Mouse (Mus musculus): ENCODE results near the gene Edem3. TPM values are rescaled to one million over a fixed set of nuclear protein-coding genes. Genes with fewer than 3 reads are reported as not detected.
"Not testable (repeated sequence)": the region's sequence is repeated elsewhere in the genome, so short reads cannot be mapped to it uniquely, and the experiment has no call there.

The Edem3 gene
- polyA plus RNA-seq, 1 experiment from 2014 or later, result 28.5 TPM

DNA sequence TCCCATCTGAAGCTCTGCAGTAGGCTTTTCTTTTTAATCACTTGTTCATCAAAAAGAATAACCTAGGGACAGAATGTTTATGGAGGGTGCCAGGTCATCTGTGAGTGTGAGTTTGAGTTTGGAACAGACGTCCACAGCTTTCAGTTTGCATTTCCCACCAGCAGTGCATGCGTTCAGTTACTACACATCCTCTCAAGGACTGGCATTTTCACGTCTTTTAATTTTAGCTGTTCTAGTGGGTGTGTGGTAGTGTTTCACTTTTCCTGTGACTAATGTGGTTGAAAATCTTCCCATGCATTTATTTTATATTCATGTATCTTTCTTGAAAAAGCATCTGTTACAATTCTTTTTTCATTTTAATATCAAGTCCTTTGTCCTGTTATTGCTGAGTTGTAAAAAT, 9.1 kb downstream of the Edem3 start:
- peaks cover 21% of the 10 kb centered on the region; the same call in 1 of the 2 replicates for H3K79me2 ChIP-seq (ENCODE audit: inconsistent target)
- H3K27ac ChIP-seq, result no peak overlapping the region
- WGBS (ENCODE audit: missing documents), result 79% methylated on average over 3 of the region's 3 CpGs
- no peak overlapping the region for H3K4me3 ChIP-seq (ENCODE audit: inconsistent target)
- peaks cover 13% of the 10 kb centered on the region; the same call in 1 of the 2 replicates for H3K36me3 ChIP-seq (ENCODE audit: inconsistent target)

DNA sequence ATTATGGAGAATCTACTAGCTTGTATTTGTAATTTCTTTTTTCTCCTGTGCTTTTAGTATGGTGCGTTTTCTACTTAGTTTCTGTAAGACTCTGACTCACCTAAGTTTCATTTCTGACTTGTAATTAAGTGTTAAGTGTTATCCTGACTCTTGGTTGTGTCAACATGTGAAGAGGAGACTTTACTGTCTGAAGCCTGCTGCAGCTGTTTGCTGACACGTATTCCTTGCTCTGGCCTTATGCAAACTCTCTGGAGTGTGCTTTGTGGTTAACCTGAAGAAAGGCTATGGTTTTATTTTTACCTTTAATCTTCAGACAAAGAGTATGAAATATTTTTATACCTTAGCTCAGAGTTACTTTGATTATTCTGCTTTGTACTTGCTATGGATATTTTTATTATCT, 11.0 kb downstream of the Edem3 start:
- no peak overlapping the region for H3K27ac ChIP-seq
- WGBS (ENCODE audit: missing documents), result 89% methylated on average over 2 of the region's 2 CpGs
- H3K36me3 ChIP-seq (ENCODE audit: inconsistent target), result peaks cover 15% of the 10 kb centered on the region; the same call in 1 of the 2 replicates
- H3K79me2 ChIP-seq (ENCODE audit: inconsistent target), result peaks cover 12% of the 10 kb centered on the region; the same call in 1 of the 2 replicates
- H3K4me3 ChIP-seq (ENCODE audit: inconsistent target), result no peak overlapping the region

DNA sequence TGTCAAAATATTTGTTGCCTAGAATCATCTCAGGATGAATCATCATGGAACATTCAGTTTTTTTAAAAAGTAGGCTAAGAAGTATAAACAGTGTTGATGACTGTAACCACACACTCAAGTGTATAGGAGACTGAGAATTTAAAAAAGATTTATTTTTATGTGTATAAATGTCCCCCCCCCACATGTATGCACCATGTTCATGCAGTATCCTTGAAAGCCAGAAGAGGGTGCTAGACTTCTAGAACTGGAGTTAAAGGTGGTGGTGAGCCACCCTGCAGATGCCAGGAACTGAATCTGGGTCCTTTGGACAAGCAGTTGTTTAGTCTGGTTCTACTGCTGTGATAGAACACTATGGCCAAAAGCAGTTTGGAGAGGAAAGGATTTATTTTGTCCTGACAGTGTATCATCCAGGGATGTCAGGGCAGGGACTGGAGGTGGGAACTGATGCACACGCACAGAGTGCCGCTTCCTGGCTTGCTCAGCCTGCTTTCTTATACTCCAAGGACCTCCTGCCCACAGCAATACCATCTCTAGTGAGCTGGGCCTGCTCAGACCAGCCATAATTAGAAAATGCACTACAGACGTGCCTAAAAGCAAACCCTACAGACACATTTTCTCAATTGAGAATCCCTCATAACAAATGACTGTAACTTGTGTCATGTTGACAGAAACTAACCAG, 11.9 kb downstream of the Edem3 start:
- H3K36me3 ChIP-seq (ENCODE audit: inconsistent target), result 0 out of 2 replicates have a peak, but pooled peaks cover 15% of the 10 kb centered on the region
- H3K27ac ChIP-seq, result no peak overlapping the region
- no peak overlapping the region for H3K4me3 ChIP-seq (ENCODE audit: inconsistent target)
- 87% methylated on average over 3 of the region's 3 CpGs for WGBS (ENCODE audit: missing documents)
- H3K79me2 ChIP-seq (ENCODE audit: inconsistent target), result peaks cover 12% of the 10 kb centered on the region; the same call in 1 of the 2 replicates

DNA sequence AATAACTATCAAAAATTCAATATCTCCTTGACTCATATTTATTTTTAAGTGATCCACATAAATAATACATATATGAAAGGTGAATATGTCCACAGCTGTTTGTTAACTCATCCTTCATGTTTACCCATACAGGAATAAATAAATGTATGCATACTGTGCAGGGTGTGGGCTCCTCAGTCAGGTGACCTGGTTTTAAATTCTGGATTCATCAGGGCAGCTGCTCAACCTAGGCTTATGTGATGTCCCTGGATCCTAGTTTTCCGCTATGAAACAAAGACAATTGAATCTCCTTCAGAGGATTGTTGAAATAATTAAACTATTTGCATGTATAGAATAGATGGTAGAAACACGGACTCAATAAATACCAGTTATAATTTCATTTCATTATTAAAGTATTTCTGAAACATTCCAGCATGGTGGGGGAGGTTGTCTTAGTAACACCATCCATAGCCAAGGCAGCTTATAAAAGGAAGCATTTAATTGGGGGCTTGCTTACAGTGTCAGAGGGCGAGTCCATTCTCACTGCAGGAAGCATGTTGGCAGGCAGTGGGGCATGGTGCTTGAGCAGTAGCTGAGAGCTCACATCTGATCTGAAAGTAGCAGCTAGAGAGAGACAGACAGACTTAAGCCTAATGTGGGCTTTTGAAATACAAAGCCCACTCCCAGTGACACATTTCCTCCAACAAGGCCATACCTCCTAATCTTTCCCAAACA, 14.2 kb downstream of the Edem3 start:
- 91% methylated on average over 3 of the region's 3 CpGs for WGBS (ENCODE audit: missing documents)
- Histone ChIP-seq H3K4me3 (ENCODE audit: inconsistent target) (no peak overlapping the region), H3K36me3 (ENCODE audit: inconsistent target) (0 out of 2 replicates have a peak, but pooled peaks cover 23% of the 10 kb centered on the region), H3K79me2 (ENCODE audit: inconsistent target) (peaks cover 12% of the 10 kb centered on the region; the same call in 1 of the 2 replicates), H3K27ac (no peak overlapping the region)

DNA sequence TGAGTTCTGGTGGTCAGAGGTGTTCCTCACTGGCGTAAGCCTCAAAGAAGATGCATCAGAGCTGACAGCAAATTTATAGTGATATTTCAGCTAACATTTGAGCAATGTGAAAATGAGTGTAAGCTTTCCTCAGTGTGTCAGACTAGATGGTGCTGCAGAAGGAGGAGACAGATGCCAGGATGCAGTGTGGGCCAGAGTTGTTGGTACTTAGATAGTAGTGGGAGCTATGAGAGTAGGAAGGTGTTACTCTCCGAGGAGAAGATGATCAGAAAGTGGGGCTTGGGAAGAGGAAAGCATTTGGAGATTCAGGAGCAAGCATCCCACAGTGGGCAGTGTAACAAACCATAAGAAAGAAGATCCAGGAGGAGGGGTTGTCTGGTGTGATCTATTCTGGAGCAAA, 22.4 kb downstream of the Edem3 start:
- peaks cover 21% of the 10 kb centered on the region; the same call in 1 of the 2 replicates for H3K36me3 ChIP-seq (ENCODE audit: inconsistent target)

DNA sequence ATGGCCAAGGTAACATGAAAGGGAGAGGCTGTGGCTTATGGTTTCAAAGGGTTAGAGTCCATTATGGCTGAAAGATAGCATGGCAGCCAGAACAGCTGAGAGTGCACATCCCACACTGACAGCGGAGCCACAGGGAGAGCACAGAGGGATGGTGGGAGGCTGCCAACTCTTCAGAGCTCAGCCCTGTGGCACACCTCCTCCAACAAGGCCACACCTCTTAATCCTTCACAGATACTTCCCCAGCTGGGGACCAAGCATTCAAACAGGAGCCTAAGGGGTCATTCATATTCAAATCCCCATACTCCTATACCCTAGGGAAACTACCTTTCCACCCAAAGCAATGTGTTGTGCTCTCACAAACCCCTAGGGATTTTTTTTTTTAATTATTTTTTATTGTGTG, 23.4 kb downstream of the Edem3 start:
- Histone ChIP-seq H3K4me3 (ENCODE audit: inconsistent target) (no peak overlapping the region), H3K36me3 (ENCODE audit: inconsistent target) (peaks cover 16% of the 10 kb centered on the region; the same call in 1 of the 2 replicates), H3K79me2 (ENCODE audit: inconsistent target) (no peaks in the 10 kb centered on the region), H3K27ac (no peak overlapping the region)
- 88% methylated on average over 1 of the region's 1 CpGs for WGBS (ENCODE audit: missing documents)

More for the DNA sequence above, 22.4 kb downstream of the Edem3 start:
- Histone ChIP-seq H3K4me3 (ENCODE audit: inconsistent target) (no peak overlapping the region), H3K27ac (no peak overlapping the region), H3K79me2 (ENCODE audit: inconsistent target) (no peaks in the 10 kb centered on the region)
- 100% methylated on average over 2 of the region's 2 CpGs for WGBS (ENCODE audit: missing documents)

DNA sequence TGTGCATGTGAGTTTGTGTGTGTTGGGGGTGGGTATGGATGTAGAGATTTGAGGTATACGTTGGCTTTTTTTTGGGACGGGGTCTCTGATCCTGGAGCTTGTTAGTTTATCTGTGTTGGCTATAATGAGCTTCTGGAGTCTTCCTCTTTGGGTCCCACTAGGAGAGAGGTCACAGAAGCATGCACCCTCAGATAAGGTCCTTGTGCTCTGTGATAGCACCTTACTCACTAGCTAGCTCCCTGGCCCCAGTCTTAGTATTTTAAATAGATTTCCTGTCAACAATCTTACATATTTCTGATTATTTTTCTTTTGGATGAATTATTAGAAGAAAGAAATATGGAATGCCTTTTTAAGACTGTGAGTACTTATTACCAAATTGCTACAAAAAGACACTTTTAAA, 24.1 kb downstream of the Edem3 start:
- 100% methylated on average over 2 of the region's 2 CpGs for WGBS (ENCODE audit: missing documents)
- Histone ChIP-seq H3K27ac (no peak overlapping the region), H3K79me2 (ENCODE audit: inconsistent target) (no peaks in the 10 kb centered on the region), H3K4me3 (ENCODE audit: inconsistent target) (no peak overlapping the region), H3K36me3 (ENCODE audit: inconsistent target) (peaks cover 14% of the 10 kb centered on the region; the same call in 1 of the 2 replicates)

DNA sequence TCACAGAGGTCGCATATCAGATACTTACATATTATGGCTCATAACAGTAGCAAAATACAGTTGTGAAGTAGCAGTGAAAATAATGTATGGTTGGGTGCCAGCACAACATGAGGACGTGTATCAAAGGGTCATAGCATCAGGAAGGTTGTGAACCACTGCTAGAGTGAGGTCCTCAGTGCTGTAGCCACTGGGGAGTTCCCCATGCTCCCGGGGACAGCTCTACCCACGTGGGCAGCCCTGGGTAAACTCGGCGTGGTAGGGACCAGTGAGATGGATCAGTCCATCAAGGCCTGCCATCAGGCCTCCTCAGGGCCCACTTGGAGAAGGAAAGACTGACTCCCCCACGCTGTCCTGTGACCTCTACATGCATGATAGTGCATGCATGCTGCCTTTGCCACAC, 26.3 kb downstream of the Edem3 start:
- Histone ChIP-seq H3K4me3 (ENCODE audit: inconsistent target) (no peak overlapping the region), H3K27ac (no peak overlapping the region), H3K36me3 (ENCODE audit: inconsistent target) (peaks cover 25% of the 10 kb centered on the region; the same call in 1 of the 2 replicates), H3K79me2 (ENCODE audit: inconsistent target) (no peaks in the 10 kb centered on the region)
- 97% methylated on average over 7 of the region's 7 CpGs for whole genome bisulfite sequencing (ENCODE audit: missing documents)

DNA sequence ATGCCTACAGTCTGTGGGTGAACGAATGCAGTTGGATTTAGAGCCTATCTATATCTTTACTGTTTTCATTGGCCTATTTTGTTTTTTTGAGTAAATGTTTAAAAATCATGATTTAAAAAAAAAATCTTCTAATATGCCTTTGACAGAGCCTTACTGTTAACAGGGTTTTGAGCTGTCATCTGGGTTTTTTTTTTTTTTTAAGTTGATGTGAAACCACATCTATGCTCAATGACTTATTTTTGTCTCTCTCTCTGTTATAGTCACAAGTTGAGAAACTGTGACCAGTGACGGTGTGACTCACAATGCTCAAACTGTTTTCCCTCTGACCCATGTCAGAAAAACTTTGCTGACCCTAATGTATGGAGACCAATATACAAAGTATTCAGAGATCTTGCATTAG, 28.2 kb downstream of the Edem3 start:
- no peak overlapping the region for H3K4me3 ChIP-seq (ENCODE audit: inconsistent target)
- peaks cover 32% of the 10 kb centered on the region for H3K36me3 ChIP-seq (ENCODE audit: inconsistent target)
- peak overlapping the region; percentile 32 for H3K27ac ChIP-seq
- no peaks in the 10 kb centered on the region for H3K79me2 ChIP-seq (ENCODE audit: inconsistent target)
- 69% methylated on average over 2 of the region's 2 CpGs for WGBS (ENCODE audit: missing documents)

DNA sequence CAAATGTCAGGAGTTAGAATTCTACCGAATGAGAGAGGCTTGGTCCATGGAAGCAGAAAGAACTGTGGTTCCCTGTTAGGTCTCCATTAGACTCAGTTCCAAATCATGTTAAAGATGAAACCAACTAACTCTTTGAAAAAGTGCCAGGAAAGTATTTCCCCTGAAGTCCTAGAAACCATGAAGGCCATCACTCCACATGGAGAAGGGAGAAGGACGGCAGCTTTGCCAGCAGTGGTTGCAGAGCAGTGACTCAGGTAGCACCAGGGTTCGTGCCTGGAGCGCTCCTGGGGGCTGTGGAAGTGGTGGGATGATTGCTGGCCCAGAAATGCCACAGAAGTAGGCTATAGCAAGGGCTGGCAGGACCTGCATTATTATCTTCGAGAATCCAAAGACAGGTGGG, 31.2 kb downstream of the Edem3 start:
- H3K27ac ChIP-seq, result no peak overlapping the region
- no peak overlapping the region for H3K4me3 ChIP-seq (ENCODE audit: inconsistent target)
- no peaks in the 10 kb centered on the region for H3K79me2 ChIP-seq (ENCODE audit: inconsistent target)
- 96% methylated on average over 4 of the region's 5 CpGs for WGBS (ENCODE audit: missing documents)
- peaks cover 32% of the 10 kb centered on the region for H3K36me3 ChIP-seq (ENCODE audit: inconsistent target)

DNA sequence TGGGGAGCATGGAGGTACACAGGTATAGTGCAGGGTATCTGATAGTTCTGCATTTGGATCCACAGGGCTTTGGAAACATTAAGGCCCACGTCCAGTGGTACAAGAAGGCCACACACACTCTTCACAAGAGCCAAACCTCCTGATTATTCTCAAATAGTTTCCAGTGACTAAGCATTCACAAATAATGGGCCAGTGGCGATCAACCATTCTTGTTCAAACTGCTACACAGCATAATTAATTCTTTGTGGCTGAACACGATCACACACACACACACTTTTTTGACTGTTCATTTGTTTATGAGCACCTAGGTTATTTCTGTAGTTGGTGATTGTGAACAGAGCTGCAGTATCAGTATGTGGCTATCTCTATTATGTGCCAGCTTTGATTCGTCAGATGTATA, 34.0 kb downstream of the Edem3 start:
- 96% methylated on average over 4 of the region's 4 CpGs for WGBS (ENCODE audit: missing documents)
- no peaks in the 10 kb centered on the region for H3K79me2 ChIP-seq (ENCODE audit: inconsistent target)
- H3K27ac ChIP-seq, result no peak overlapping the region
- peaks cover 39% of the 10 kb centered on the region for H3K36me3 ChIP-seq (ENCODE audit: inconsistent target)
- no peak overlapping the region for H3K4me3 ChIP-seq (ENCODE audit: inconsistent target)

DNA sequence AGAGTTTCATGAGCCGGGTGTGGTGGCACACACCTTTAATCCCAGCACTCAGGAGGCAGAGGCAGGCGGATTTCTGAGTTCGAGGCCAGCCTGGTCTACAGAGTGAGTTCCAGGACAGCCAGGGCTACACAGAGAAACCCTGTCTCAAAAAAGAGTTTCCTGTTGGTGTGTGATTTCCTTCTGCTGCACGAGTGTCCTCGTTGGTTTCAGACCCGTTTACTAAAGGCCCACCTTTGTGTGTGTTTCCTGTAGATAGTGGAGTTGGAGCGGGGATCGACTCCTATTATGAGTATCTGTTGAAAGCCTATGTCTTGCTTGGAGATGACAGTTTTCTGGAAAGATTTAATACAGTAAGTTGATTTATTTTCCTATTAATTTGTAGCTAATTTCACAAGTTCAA, 36.9 kb downstream of the Edem3 start:
- not testable (repeated sequence) for H3K79me2 ChIP-seq (ENCODE audit: inconsistent target); H3K4me3 ChIP-seq (ENCODE audit: inconsistent target); H3K27ac ChIP-seq
- WGBS (ENCODE audit: missing documents), result 62% methylated on average over 8 of the region's 8 CpGs
- peaks cover 51% of the 10 kb centered on the region for H3K36me3 ChIP-seq (ENCODE audit: inconsistent target)

DNA sequence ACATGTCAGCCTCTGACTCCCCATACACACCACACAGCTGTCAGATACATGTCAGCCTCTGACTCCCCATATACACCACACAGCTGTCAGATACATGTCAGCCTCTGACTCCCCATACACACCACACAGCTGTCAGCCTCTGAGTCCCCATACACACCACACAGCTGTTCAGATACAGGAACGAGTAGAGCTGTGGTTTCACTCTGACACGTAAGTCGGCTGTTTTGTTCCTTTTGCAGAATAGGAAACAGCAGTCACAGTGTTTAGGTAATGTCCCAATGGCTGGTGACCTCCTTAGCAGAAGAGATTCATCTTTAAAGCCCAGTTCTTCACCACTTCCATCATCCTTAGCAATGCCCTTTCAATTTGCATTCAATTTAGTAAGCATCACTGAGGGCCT, 47.6 kb downstream of the Edem3 start:
- 29% methylated on average over 3 of the region's 3 CpGs for WGBS (ENCODE audit: missing documents)
- peaks cover 50% of the 10 kb centered on the region for H3K36me3 ChIP-seq (ENCODE audit: inconsistent target)
- H3K79me2 ChIP-seq (ENCODE audit: inconsistent target); H3K27ac ChIP-seq; H3K4me3 ChIP-seq (ENCODE audit: inconsistent target): not testable (repeated sequence)

DNA sequence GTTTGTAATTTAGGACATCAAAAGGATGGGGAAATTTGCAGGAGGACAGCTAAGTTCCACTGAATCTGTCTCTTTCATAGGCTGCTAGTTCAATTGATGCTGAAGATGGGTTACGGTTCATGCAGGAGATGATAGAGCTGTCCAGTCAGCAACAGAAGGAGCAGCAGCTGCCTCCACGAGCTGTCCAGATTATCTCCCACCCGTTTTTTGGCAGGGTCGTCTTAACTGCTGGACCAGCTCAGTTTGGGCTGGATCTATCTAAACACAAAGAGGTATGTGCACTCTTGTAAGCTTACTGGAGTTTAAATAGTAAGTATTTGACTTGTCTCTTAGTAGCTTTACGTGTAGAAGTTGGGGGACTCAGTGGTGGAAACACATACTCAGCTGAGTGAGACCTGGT, 52.1 kb downstream of the Edem3 start:
- H3K36me3 ChIP-seq (ENCODE audit: inconsistent target), result peaks cover 57% of the 10 kb centered on the region
- H3K4me3 ChIP-seq (ENCODE audit: inconsistent target), result no peak overlapping the region
- H3K27ac ChIP-seq, result no peak overlapping the region
- 95% methylated on average over 5 of the region's 5 CpGs for WGBS (ENCODE audit: missing documents)
- no peaks in the 10 kb centered on the region for H3K79me2 ChIP-seq (ENCODE audit: inconsistent target)

All from macrophage (primary cell).